Mouse (Mus musculus) liver, adult 2 months (tissue): Measurements from ENCODE around the gene 1700013H16Rik. TPM values are rescaled to one million over a fixed set of nuclear protein-coding genes. Genes with fewer than 3 reads are reported as not detected.
"Not testable (repeated sequence)": the region's sequence is repeated elsewhere in the genome, so short reads cannot be mapped to it uniquely, and the experiment has no call there.

ENCODE experiments used
- DNase-seq: peaks from one replicate; pipeline ENCODE4 v3.0.0-alpha.2; 2011; ENCODE audit warnings: low read depth, low spot score; ENCODE audit errors: extremely low read depth
- H3K27ac ChIP-seq: fragments of 200-500 bp; replicated peaks from 2 replicates; pipeline ENCODE4 v1.5.1; 2012; ENCODE audit warnings: low read depth, mild to moderate bottlenecking, control low read depth, inconsistent platforms, low read length; ENCODE audit not compliant: insufficient read depth
- H3K27me3 ChIP-seq: fragments of 200-500 bp; 2 replicates; pipeline ENCODE4 v1.6.1; 2012; ENCODE audit warnings: mild to moderate bottlenecking, moderate library complexity, low read length, inconsistent platforms; ENCODE audit not compliant: control insufficient read depth, insufficient read depth
- H3K36me3 ChIP-seq: fragments of 200-500 bp; 2 replicates; pipeline ENCODE4 v1.6.1; 2012; ENCODE audit warnings: low read length, inconsistent platforms; ENCODE audit not compliant: control insufficient read depth, insufficient read depth
- H3K4me1 ChIP-seq: fragments of 200-500 bp; 2 replicates; pipeline ENCODE4 v1.6.1; 2011; ENCODE audit warnings: low read length; ENCODE audit not compliant: control insufficient read depth, insufficient read depth
- H3K4me3 ChIP-seq: fragments of 200-500 bp; 2 replicates; pipeline ENCODE4 v1.5.1; 2011; ENCODE audit warnings: low read depth, mild to moderate bottlenecking, control low read depth, low read length, moderate library complexity; ENCODE audit not compliant: insufficient read depth
- H3K79me2 ChIP-seq: fragments of 200-500 bp; 2 replicates; pipeline ENCODE4 v1.6.1; 2012; ENCODE audit warnings: inconsistent platforms, mild to moderate bottlenecking, low read length, moderate library complexity; ENCODE audit not compliant: control insufficient read depth, insufficient read depth
- H3K9ac ChIP-seq: fragments of 200-500 bp; 2 replicates; pipeline ENCODE4 v1.6.1; 2012; ENCODE audit warnings: low read depth, mild to moderate bottlenecking, control low read depth, inconsistent platforms, low read length
- CTCF ChIP-seq: fragments of 200-500 bp; IDR thresholded peaks from 2 replicates; pipeline ENCODE4 v1.5.1; 2011; ENCODE audit warnings: low read depth, low read length, control low read depth
- POLR2A ChIP-seq: fragments of 200-500 bp; IDR thresholded peaks from 2 replicates; pipeline ENCODE4 v1.6.1; 2011; ENCODE audit warnings: low read length, control low read depth; ENCODE audit not compliant: insufficient read depth; ENCODE audit errors: extremely low read depth
- WGBS: fragments of 180-500 bp; shearing (Covaris S2); methylation state at CpG from one replicate; pipeline ENCODE4 v1.1.7; 2018; 5-methylcytosine and 5-hydroxymethylcytosine counted together
- polyA plus RNA-seq: library from polyadenylated mRNA; depleted of rRNA; stranded (reverse); fragments of >200 nt; gene quantifications from 2 replicates; pipeline ENCODE4 v1.2.3, GENCODE M21; 2012; rRNA removed
- total RNA-seq: library from RNA; depleted of rRNA; stranded (reverse); fragments of >200 nt; gene quantifications from 2 replicates; pipeline ENCODE4 v1.2.3, GENCODE M21; 2014; rRNA removed

The 1700013H16Rik gene
- not detected in 2 replicates for total RNA-seq
- polyA plus RNA-seq = not detected in 2 replicates

- TF ChIP-seq CTCF = no peak
- Histone ChIP-seq H3K27ac (no peak within 1 kb of the TSS), H3K36me3 (no peaks in the 10 kb centered on the region), H3K27me3 (no peaks in the 10 kb centered on the region), H3K4me3 (no peak within 1 kb of the TSS), H3K9ac (no peak within 1 kb of the TSS), H3K4me1 (no peaks in the 10 kb centered on the region), H3K79me2 (no peaks in the 10 kb centered on the region)
- 94% methylated on average over 16 of the region's 16 CpGs for WGBS
- DNase-seq = no peak
Measured at GRCm38 (mm10) chrX:53757736-53758135, at the start of gene 1700013H16Rik. TSS of gene 1700013H16Rik (minus strand) at chrX:53757831.

- Histone ChIP-seq H3K27ac (no peak overlapping the region), H3K4me1 (no peaks in the 10 kb centered on the region), H3K79me2 (no peaks in the 10 kb centered on the region), H3K36me3 (no peaks in the 10 kb centered on the region), H3K9ac (no peak overlapping the region), H3K4me3 (no peak overlapping the region), H3K27me3 (no peaks in the 10 kb centered on the region)
- 31% methylated on average over 3 of the region's 3 CpGs for WGBS
- DNase-seq = no peak
- TF ChIP-seq POLR2A = no peak
- no peak for TF ChIP-seq CTCF
Measured at GRCm38 (mm10) chrX:53799074-53799473, 41.4 kb upstream of the 1700013H16Rik start.

GRCm38 (mm10) chrX:53797519-53797918 lies 39.9 kb upstream of the 1700013H16Rik start, which contains the start of gene Xlr:
TSS of gene Xlr (minus strand) at chrX:53797706.
- H3K4me1 ChIP-seq, H3K27ac ChIP-seq, H3K79me2 ChIP-seq, H3K27me3 ChIP-seq, H3K9ac ChIP-seq, H3K4me3 ChIP-seq, H3K36me3 ChIP-seq: not testable (repeated sequence)
- peak; percentile 1 for DNase-seq
- 77% methylated on average over 11 of the region's 11 CpGs for WGBS

- no peak within 1 kb of the TSS for H3K27ac ChIP-seq
- no peaks in the 10 kb centered on the region for H3K79me2 ChIP-seq
- DNase-seq = no peak
- H3K27me3 ChIP-seq = no peaks in the 10 kb centered on the region
- no peaks in the 10 kb centered on the region for H3K36me3 ChIP-seq
- no peaks in the 10 kb centered on the region for H3K4me1 ChIP-seq
- TF ChIP-seq CTCF (no peak), POLR2A (no peak)
- 91% methylated on average over 12 of the region's 12 CpGs for WGBS
- H3K4me3 ChIP-seq = no peak within 1 kb of the TSS
- no peak within 1 kb of the TSS for H3K9ac ChIP-seq
Measured at GRCm38 (mm10) chrX:53776276-53776675, 18.6 kb upstream of the 1700013H16Rik start, which contains the start of gene Zfp36l3. TSS of gene Zfp36l3 (minus strand) at chrX:53776394.

GRCm38 (mm10) chrX:53752851-53753250 lies 4.8 kb downstream of the 1700013H16Rik start:
- DNase-seq = peak; percentile 13
- no peaks in the 10 kb centered on the region for H3K4me1 ChIP-seq
- 94% methylated on average over 1 of the region's 1 CpGs for WGBS
- no peaks in the 10 kb centered on the region for H3K79me2 ChIP-seq
- H3K27me3 ChIP-seq = no peaks in the 10 kb centered on the region
- no peak overlapping the region for H3K4me3 ChIP-seq
- TF ChIP-seq POLR2A (no peak), CTCF (no peak)
- H3K27ac ChIP-seq = no peak overlapping the region
- H3K36me3 ChIP-seq = no peaks in the 10 kb centered on the region
- H3K9ac ChIP-seq = no peak overlapping the region

- no peaks in the 10 kb centered on the region for H3K4me1 ChIP-seq
- TF ChIP-seq POLR2A = no peak
- TF ChIP-seq CTCF = no peak
- 91% methylated on average over 2 of the region's 2 CpGs for WGBS
- no peaks in the 10 kb centered on the region for H3K36me3 ChIP-seq
- DNase-seq = no peak
- H3K27ac ChIP-seq = no peak overlapping the region
- H3K27me3 ChIP-seq = no peaks in the 10 kb centered on the region
- H3K9ac ChIP-seq = no peak overlapping the region
- no peaks in the 10 kb centered on the region for H3K79me2 ChIP-seq
- no peak overlapping the region for H3K4me3 ChIP-seq
Measured at GRCm38 (mm10) chrX:53728967-53729366, 28.7 kb downstream of the 1700013H16Rik start.
